Mouse (Mus musculus) retina, adult 2 months (tissue): ENCODE data around the gene Disc1.

Experiments
- DNase-seq: peaks from one replicate; pipeline ENCODE4 v3.0.0-alpha.2; 2012; ENCODE audit warnings: low read depth, low spot score

The Disc1 gene

DNA sequence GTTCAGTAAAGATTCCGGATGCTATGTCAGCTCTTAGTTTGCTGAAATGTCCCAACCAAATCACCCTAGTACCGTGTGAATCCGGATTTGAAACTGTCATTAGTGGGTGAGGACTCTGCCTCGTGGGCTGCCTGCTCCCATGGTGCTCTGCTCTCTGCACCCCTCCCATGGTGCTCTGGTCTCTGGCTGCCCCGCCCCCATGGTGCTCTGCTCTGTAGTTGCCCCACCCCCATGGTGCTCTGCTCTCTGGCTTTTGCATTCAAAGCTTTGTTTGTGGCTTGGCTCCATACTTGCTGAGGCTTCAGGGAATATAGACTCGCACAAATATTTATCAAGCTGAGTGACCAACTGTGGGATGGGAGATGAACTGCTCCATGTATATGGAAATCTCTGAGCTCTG, 123.1 kb downstream of the Disc1 start:
- no peak for DNase-seq

DNA sequence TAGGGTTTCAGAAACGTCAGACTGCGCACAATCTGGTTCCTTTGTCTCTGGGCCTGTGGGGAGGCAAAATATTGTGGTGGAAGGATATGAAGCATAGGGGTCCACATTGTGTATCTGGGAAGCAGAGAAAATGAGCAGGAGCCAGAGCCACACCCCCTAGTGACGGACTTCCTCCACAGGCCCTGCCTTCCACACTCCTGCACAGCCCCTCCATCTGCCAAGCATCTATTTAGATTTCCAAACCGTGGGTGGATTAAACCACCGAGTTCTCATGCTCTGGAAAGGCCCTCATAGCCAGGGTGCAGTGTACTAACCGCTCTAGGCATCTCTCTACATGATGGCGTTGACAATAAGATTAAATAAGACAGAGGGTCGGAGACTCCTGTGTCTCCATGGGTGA, 124.0 kb downstream of the Disc1 start:
- no peak for DNase-seq

- peak; percentile 42 for DNase-seq
Measured at GRCm38 (mm10) chr8:125183548-125184451, 129.8 kb downstream of the Disc1 start.

DNA sequence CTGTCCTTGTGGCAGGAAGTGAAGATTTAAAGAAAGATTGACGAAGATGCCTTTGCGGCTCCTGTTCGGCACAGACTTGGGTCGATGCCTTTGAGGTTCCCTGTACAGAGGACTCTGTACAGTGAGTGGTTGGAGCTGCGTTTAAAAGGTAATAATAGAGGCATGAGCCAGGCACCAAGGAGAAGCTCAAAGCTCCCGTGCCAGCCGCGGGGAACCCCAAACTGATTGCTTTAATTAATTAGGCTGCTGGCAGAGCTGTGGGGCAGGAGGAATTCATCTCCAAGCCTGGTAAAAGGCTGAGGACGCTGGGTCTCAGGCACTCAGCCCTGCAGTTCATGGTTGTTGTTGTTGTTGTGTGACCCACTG, 130.4 kb downstream of the Disc1 start:
- no peak for DNase-seq

DNA sequence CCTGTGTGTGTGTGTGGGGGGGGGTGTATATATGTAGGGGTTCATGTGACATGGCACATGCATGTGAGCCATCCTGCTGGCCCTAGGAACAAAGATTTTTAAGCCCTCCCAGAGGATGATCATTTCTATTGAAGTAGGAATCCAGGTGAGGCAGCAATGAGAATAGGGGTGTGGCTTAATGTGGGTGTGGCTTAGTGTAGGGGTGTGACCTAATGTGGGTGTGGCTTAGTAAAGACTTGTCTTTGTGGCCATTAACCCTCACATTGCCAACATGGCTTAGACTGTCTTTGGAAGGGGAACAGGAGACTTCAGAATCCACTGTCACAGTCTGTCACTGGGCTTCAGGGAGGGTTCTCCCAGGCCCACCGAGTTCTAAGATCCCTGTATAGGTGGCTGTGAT, 130.9 kb downstream of the Disc1 start:
- DNase-seq: no peak

DNA sequence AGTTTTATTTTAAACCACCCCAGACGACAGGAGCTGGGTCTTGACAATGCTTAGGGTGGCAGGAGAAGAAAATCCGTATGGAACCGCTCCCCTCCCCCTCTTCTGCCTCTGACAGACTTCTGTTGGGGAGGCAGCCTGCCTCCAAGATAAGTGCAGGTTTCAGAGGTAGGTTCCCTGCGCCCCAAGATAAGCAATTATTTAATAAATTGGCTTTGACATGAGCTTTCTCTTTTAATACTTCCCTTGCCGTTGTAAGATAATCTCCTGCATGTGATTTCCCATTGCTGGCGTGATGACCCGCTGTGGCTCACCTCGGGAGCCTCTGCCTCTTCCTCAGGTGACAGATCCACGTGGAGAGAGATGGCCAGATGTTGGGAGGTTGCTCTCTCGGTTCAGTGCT, 133.0 kb downstream of the Disc1 start:
- no peak for DNase-seq

GRCm38 (mm10) chr8:125193701-125194100, 139.7 kb downstream of the Disc1 start:
- no peak for DNase-seq

GRCm38 (mm10) chr8:125195121-125195520, 141.1 kb downstream of the Disc1 start:
- DNase-seq: no peak

DNA sequence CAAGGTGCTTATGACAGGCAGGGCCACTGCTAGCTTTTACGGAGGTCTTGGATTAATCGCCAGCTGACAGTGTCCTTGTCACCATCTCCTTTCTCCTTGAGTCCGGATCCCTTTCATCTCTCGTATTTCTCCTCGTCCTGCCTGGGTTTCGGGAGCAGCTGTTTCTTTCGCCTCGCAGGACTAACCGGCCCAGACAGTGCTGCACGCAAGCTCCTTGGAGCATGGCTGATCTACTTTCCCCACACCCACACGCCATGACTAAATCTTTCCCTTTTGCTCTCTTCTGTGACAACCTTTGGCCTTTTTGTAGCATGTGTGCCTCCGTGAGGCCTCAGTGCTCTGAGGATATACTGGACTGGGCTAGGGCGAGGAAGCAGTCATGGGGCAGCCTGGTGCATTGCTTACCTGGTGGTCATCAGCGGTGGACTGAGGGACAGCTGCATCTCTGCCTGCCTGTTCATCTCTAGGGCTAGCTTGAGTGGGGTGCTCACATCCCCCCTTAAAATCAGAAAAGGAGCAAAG, 142.6 kb downstream of the Disc1 start:
- no peak for DNase-seq

GRCm38 (mm10) chr8:125197341-125198002, 143.5 kb downstream of the Disc1 start:
- no peak for DNase-seq

DNA sequence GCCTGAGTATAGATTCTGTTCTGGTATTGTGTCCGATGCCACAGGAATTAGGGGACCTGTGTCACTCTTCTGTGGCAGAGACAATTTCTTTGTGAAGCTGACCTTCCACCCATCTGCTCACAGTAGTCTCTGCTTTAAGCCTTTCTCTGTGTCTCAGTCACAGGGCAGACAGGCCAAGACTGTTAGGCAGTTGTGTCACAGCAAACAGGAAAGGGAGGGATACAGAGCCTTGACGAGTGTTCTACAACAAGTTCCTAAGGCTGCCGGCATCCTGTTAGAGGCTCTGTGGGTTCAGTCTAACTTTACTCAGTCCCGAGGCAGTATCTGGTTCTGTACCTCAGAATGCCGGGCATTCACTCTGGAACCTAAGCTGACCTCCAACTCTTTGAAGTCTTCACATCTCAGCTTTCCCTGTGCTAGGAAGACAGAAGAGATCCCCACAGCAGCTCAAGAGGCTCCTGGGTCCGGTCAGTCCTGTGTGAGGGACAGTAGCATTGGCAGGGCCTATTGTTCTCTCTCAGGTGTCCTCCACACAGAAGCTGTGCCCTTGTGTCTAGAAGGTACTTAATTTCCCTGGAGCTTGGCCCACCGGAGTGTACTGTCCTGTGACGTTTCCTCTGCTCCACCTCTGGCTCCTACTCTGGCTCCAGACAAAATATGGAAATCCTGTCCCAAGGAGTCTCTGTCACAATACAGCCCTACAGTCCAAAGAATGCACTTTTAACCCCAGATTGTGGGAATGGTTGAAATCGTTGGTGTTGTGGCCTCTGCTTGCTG, 144.6 kb downstream of the Disc1 start:
- DNase-seq: no peak

DNA sequence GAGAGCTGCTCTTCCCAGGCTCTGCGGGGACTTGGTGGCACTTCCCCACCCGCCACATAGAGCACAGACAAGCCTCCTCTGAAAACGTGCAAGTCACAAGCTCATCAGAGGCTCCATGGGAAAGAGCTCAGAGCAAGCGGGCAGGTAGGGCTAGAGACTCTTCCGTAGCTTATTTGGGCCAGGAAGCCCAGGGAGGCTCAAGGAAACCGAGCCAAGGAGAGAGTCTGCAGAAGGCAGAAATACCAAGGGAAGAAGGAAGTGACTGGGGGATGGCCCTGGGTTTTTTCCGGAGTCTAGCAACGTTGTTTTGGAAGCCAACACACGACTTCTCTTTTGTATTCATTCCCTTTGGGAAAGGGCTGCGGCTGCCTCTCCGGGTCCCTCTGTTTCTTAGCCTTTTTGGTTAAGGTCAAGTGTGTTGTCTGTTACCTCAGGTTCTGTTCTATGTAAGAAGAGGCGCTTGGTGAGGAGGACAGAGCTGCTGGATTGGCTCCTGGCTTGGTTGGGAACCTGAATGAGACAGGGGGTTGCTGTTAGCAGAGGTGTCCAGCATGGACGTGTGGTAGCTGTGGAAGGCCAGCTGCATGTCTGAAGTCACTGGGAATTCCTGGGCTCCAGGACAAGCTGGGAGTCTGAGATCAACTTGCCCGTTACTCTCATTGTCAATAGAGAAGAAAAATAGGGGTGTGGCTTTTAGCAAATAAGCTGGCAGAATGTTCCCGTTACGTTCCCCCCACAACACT, 145.4 kb downstream of the Disc1 start:
- no peak for DNase-seq

- no peak for DNase-seq
Measured at GRCm38 (mm10) chr8:125200273-125200863, 146.4 kb downstream of the Disc1 start.

GRCm38 (mm10) chr8:125201650-125202049, 147.7 kb downstream of the Disc1 start:
- no peak for DNase-seq

DNA sequence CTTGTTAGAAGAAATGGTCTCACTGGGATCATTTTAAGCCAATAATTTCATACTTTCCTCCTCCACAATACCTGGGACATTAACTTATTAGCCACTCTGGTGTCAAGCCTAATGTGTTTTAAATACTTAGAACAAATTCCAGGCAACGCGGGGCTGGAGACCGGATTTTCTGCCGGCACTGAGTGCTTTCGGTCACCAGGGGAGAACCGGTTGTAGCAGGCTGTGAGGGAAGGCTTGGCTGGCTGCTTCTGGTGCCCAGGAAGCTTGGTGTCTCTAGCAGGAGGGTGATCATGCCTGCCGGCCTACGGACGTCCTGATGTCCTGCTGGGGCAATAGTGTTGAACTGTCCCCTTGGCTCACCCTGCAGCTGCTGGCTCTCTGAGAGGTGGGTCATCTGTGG, 149.0 kb downstream of the Disc1 start:
- no peak for DNase-seq

DNA sequence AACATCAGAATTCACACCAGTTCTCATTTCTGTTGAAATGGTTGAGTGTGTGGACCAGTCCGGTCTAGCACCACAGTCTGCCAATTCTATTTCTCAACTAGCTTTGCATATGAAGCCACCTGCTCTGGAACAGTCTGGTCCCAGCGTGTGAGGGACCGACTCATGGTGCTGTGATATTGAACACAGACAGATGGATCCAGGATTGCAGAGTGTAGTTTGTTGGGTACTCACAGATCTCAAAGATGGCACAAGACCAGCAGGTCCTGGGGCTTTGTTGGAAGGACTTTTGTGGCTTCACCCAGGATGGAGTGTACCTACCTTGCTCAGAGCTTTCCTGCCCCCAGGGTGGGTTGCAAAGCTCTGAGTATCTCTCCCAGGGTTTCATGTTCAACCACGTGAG, 151.6 kb downstream of the Disc1 start:
- DNase-seq: no peak

GRCm38 (mm10) chr8:125206391-125206790, 152.4 kb downstream of the Disc1 start:
- no peak for DNase-seq

- no peak for DNase-seq
Measured at GRCm38 (mm10) chr8:125206962-125207361, 153.0 kb downstream of the Disc1 start.

DNA sequence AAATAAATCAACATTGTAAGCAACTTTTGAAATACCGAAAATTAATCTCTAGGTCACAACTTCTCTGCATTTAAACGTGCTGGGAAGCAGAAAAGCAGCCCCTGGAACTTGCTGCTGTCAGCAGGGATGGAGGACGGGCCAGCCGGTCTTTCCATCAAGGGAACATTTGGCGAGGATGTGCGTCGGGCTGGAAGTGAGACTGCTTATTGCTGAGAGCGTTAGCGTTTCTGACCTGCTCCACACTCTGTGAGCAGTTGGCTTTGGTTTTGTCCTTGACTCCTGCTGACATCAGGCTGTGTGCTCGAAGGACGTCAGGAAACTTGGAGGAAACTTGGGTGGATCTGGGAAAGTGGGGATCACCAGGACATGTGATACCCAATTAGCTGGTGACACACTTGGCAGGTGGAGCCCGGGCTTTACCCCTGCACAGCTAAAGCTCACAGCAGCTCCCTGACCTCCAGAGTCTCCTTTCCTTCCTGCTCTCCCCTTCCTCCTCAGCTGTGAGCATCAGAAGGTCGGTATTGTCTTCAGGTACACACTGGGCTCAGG, 158.7 kb downstream of the Disc1 start:
- no peak for DNase-seq

GRCm38 (mm10) chr8:125217902-125218581, 164.0 kb downstream of the Disc1 start:
- DNase-seq: no peak
